Mouse (Mus musculus) olfactory bulb, adult 2 months (tissue): ENCODE results near the gene C2cd4a.

Experiments used
- CTCF ChIP-seq: fragments of 200-500 bp; IDR thresholded peaks from 2 replicates; pipeline ENCODE4 v1.5.1; 2012; ENCODE audit warnings: low read depth, mild to moderate bottlenecking, low read length, moderate library complexity; ENCODE audit not compliant: insufficient read depth
- POLR2A ChIP-seq: fragments of 200-500 bp; IDR thresholded peaks from 2 replicates; pipeline ENCODE4 v1.6.1; 2012; ENCODE audit warnings: mild to moderate bottlenecking, low read depth, low read length, moderate library complexity; ENCODE audit not compliant: insufficient read depth

GRCm38 (mm10) chr9:67783464-67783863 is 48.7 kb downstream of the C2cd4a start:
- TF ChIP-seq CTCF, result no peak
- TF ChIP-seq POLR2A, result no peak
